In genomic region chr16:43482125-43482524, GRCm38 (mm10) we compare ENCODE assay signal across 30 mouse cellular contexts.
"Had no signal": no experiment of that assay in that cellular context is flagged by ENCODE, and none has a peak within 500 bp of the region (broad histone marks: within the 10 kb centered on the region; RNA-seq: fewer than 3 reads in every experiment).

No protein-coding gene starts in this region.

- H3K4me1 ChIP-seq: heart, embryonic 12.5 days; heart, embryonic 13.5 days; heart, embryonic 15.5 days; hindbrain, embryonic 10.5 days; hindbrain, embryonic 12.5 days; hindbrain, embryonic 15.5 days; intestine, embryonic 15.5 days; kidney, embryonic 15.5 days had no signal

- H3K27me3 ChIP-seq: heart, embryonic 12.5 days; heart, embryonic 13.5 days; heart, embryonic 15.5 days; hindbrain, embryonic 12.5 days; hindbrain, embryonic 13.5 days; hindbrain, embryonic 15.5 days; intestine, embryonic 15.5 days; kidney, embryonic 15.5 days had no signal

- H3K9ac ChIP-seq: heart, embryonic 12.5 days; heart, embryonic 13.5 days; heart, embryonic 15.5 days; hindbrain, embryonic 12.5 days; hindbrain, embryonic 13.5 days; hindbrain, embryonic 14.5 days; hindbrain, embryonic 15.5 days; intestine, embryonic 15.5 days; kidney, embryonic 15.5 days had no signal

- H3K27ac ChIP-seq: heart, embryonic 13.5 days; heart, embryonic 15.5 days; hindbrain, embryonic 10.5 days; hindbrain, embryonic 12.5 days; hindbrain, embryonic 13.5 days; hindbrain, embryonic 14.5 days; hindbrain, embryonic 15.5 days; hindbrain, postnatal 0 days; intestine, embryonic 15.5 days; kidney, embryonic 15.5 days; kidney, postnatal 0 days; left cerebral cortex, adult 2 months had no signal

- H3K36me3 ChIP-seq: heart, embryonic 12.5 days; heart, embryonic 13.5 days; heart, embryonic 15.5 days; hindbrain, embryonic 10.5 days; hindbrain, embryonic 12.5 days; hindbrain, embryonic 13.5 days; hindbrain, embryonic 15.5 days; intestine, embryonic 15.5 days; kidney, embryonic 15.5 days had no signal

- H3K4me2 ChIP-seq: heart, embryonic 11.5 days; heart, embryonic 12.5 days; heart, embryonic 13.5 days; heart, embryonic 15.5 days; hindbrain, embryonic 12.5 days; hindbrain, embryonic 13.5 days; hindbrain, embryonic 14.5 days; hindbrain, embryonic 15.5 days; intestine, embryonic 15.5 days; kidney, embryonic 15.5 days had no signal

- H3K4me3 ChIP-seq: heart, embryonic 12.5 days; heart, embryonic 13.5 days; heart, embryonic 15.5 days; hindbrain, embryonic 10.5 days; hindbrain, embryonic 12.5 days; hindbrain, embryonic 13.5 days; hindbrain, embryonic 15.5 days; intestine, embryonic 15.5 days; kidney, embryonic 15.5 days; left cerebral cortex, adult 2 months had no signal

- DNase-seq: heart, postnatal 10 days; heart, postnatal 14 days; heart, postnatal 36 days; heart, postnatal 4 days; kidney, adult 11 months; kidney, adult 18-20 months; kidney, adult 2 months; kidney, adult 8-10 months; kidney, adult 9 months; kidney, postnatal 10 days; kidney, postnatal 14 days; kidney, postnatal 25 days; kidney, postnatal 36 days; kidney, postnatal 4 days; layer of hippocampus, adult 9-11 months; layer of hippocampus, postnatal 36 days had no signal

- H3K9me3 ChIP-seq: heart, embryonic 12.5 days; heart, embryonic 13.5 days; heart, embryonic 15.5 days; hindbrain, embryonic 10.5 days; hindbrain, embryonic 12.5 days; hindbrain, embryonic 13.5 days; hindbrain, embryonic 15.5 days; intestine, embryonic 15.5 days; kidney, embryonic 15.5 days had no signal
